Mouse (Mus musculus) heart, postnatal 25 days (tissue): Measurements from ENCODE around the gene Retsat. TPM values are rescaled to one million over a fixed set of nuclear protein-coding genes. Genes with fewer than 3 reads are reported as not detected.

ENCODE experiments used
- DNase-seq: peaks from one replicate; pipeline ENCODE4 v3.0.0; 2022; ENCODE audit warnings: low spot score
- intact Hi-C: fragments of 180-260 bp; cut with DNase I; formaldehyde crosslinking; loops from one replicate; pipeline ENCODE4 v1.15.1; 2025
- total RNA-seq, 2 experiments: library from RNA; stranded (reverse); gene quantifications; 2 replicates each; pipeline ENCODE4 v1.2.3; 2021

Retsat gene
- total RNA-seq, result 100 to 1,000 TPM; 155 to 157 TPM

DNA sequence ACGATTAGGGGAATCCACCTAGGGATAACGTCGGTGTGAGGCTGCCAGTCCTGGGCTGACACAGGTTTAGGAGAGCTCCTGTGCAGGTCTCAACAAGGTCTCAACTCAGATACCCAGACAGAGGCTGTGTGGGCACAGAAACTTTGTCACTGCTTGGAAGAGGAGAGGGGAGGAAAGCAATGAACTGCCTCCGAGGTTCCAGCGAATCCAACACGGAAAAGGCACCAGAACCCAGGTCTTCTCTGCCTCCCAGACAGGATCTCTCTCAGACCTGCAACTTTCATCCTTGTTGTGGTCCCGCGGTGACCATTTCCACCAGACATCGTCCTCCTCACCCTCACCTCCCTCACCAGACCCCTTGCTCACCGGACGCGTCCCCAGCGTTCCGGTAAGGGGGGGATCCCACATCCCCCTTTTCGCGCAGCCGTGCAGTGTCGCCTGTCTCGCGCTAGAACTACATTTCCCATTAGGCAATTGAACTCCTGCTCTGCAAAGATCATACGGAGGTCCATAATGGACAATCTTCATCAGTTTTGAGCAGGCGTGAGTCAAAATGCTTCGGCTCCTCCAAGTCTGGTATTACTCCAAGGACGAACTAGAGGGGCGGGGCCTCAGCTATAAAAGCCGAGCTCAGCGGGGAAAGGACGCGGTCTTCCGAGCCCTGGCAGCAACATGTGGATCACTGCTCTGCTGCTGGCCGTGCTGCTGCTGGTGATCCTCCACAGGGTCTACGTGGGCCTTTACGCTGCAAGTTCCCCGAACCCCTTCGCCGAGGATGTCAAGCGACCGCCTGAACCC lies at the start of gene Retsat, which contains the start of gene Elmod3:
Gene Retsat, plus strand, starts transcription at position 520 of the 798 bp plus-strand sequence.
Gene Elmod3, minus strand, starts transcription at position 458 of the 798 bp plus-strand sequence.
- intact Hi-C loops, result loop anchor here (2.0 kb wide), 1 partner anchor 27 kb away; no protein-coding TSS in a partner anchor
- DNase-seq, result peak; percentile 89

DNA sequence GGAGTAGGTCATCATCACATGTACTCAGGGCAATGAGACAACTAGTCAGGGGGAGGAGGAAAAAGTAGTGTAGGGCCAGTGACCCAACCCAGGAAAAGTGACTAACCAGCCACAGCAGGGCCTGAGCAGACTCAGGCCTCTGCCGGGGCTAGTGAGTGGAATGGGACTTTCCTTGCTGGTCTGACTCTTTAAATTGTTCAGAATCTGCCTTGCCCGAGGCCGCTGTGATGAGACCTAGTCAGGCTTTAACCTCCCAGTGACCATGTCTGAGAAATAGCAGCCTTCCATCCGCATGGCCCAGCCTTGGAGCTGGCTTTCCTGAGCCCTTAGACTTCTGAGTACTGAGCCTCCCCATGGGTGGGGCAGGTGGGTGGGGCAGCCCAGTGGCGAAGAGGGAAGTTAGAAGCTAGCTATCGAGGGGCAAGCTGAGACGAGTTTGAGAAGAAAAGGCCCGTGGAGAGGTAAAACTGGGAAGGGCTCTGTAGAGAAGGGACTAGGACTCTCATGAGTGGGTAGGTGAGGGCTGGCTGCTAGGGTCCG lies 49.2 kb upstream of the Retsat start:
- peak; percentile 46 for DNase-seq
- intact Hi-C loops, result no loop called here

DNA sequence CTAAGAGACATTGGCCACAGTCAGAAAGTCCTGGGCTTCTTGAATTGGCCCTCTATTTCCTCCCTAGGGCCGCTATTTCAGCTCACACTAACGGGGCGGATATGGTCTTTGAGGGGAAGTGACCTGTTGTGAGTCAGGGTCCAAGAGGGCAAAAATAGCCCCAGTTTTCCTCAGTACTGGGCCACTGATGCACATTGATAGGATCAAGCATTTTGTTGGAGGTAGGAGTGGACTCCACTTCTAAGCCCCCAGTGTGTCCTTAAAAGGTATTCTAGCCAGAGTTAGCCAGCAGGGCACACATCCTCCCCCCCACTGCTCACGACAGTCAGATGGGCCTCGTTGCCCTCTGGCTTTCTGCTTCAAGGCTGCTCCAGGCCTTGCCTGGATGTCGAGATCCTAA lies 48.2 kb upstream of the Retsat start:
- intact Hi-C loops, result no loop called here
- DNase-seq, result no peak

DNA sequence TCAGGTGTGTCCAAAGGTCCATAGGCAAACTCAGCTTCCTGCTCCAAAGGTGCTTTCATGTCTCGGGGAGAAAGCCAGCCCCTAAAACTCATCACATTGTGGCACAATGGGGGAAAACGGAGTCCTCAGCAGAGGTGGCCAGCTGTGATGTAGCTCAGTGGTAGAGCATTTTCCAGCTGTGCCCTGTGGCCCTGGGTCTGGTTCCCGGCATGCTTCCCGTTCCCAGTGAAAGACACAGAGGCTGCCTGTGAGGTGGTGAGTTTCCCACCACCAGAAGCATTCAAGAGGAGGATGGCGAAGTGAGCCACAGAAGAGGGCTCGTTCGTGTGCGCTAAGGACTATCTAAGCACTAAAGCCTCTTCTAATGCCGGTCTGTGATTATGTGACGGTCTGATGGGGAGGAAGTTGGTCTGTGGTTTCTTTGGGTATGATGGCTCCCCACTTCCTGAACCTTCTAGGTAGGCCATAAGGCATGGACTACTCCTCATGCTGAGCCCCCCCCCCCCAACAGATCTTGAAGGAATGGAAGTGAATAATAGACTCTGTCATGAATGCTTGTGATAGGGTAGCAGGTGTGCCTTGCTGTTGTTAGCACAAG lies 47.7 kb upstream of the Retsat start:
- intact Hi-C loops, result no loop called here
- DNase-seq, result no peak

DNA sequence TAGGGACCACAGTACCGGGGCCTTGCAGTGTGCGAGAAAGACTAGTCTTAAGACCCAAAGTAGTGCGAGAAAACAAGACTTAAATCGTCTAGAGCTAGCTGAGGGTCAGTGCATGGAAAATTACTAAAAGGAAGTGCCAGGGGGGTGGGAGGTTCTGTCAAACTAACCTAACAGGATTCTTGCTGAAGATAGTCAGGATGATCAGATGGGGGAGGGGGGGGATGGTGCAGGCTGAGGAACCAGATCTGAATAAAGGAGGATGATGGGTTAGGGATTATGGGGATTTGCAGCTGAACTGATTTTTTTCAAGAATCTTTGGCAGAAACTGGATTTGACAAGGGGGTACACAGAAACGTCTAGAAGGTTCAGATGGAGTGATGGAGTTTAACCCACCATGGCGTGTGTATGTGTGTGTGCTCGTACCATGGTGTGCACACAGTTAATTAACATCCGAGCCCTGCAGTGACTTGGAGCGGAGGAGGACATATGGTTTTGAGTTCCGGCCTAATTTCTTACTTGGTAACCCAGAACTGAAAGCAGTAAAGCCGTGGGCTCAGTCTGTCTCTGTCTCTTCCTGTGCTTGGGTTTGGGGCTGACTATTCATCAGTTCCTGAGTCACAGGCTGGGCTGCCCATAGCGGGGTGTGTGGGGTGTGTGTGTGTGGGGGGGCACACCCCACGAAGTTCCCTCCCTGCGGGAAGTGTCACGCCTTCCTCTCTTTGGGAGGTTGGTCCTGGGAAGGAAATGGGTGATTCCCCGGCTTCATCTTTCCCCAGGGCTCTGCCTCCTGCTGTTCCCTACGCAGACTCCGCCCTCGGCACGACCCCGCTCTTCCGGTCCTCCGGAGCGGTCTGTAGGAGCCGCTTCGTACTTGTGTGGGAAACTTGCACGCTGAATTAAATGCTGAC lies 45.9 kb upstream of the Retsat start:
- peak; percentile 76 for DNase-seq
- intact Hi-C loops, result no loop called here

DNA sequence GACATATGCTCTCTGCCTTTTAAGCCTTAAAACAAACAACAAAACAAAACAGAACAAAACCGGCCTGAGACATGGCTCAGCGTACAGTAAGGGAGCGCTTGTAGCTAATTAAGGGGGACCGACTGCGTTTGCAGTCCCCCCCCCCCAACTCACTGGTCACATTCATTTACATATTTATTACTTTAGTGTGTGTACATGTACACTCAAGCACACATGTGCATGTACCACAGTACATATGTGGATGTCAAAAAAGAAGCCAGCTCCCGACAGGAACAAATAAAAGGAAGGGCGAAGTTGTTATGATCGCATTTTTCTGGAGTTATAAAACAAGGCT lies 45.2 kb upstream of the Retsat start:
- DNase-seq, result no peak
- intact Hi-C loops, result no loop called here

DNA sequence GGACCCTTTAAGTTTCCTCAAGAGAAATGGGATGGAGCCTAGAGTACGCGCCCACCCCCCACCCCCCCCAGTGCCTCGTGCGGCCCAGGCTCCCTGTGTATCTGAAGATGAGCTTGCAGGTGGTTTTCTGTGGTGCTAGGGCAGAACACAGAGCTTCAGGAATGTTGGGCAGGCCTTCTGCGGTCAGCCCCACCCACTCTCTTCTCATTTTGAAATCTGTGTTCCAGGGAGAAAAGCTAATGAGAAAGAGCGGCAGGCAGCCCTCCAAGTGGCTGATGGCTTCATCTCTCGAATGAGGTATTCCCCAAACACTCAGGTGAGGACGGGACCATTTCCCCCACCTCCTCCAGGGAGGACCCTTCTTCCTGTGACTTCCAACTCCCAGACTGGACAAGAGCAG lies 37.5 kb upstream of the Retsat start:
- intact Hi-C loops, result no loop called here
- no peak for DNase-seq

DNA sequence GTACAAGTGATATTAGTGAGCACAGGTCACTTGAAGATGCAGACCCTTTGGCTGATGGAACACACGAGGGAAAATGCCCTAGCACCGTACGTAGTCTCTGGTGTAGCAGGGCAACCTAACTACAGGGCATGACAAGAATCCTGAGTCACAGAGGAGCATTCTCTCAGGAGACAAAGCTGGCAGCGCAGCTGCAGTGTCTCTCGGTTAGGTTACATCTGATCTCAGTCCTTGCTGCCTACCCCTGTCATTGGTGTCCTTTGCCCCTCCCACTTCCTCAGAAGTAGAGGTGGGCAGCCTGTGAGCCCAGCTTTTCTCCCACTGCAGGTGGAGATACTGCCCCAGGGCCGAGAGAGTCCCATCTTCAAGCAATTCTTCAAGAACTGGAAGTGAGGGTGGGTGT lies 35.8 kb upstream of the Retsat start:
- intact Hi-C loops, result no loop called here
- DNase-seq, result no peak

DNA sequence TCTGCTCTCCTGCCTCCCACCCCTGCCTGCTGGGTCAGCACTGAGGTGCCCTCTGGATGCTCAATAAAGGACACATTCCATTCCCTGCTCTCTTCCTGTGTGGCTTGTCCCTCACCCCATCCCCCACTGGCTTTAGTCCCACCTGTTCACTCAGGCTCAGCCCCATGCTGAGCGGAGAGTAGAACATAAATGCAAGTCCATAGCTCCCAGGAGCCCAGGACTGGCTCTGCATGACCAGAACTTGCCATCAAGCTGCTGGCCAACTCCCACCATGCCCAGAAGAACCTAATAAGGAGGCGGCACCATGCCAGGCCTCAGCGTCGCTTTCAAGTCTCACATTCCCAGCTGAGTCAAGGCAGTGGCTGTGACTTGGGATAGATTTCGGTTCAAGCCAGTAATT lies 35.4 kb upstream of the Retsat start:
- DNase-seq, result no peak
- intact Hi-C loops, result no loop called here

DNA sequence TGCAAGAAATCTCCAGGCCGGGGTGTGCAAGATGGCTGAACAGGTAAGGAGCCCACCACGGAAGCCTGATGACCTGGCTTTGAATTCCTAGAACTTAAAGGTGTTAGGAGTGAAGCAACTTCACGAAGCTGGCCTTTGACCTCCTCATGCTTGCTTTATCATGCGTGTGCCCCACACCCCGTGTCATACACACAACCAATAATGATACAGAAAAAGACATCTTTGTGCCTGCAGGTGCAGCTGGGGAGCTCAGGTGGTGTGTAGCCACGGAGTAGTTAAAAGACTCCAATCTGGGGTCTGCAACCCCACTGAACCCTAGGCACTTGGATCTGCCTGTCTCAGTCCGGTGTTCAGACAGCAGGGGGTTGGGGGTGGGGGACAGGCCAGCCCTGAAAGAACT lies 32.8 kb upstream of the Retsat start:
- intact Hi-C loops, result no loop called here

DNA sequence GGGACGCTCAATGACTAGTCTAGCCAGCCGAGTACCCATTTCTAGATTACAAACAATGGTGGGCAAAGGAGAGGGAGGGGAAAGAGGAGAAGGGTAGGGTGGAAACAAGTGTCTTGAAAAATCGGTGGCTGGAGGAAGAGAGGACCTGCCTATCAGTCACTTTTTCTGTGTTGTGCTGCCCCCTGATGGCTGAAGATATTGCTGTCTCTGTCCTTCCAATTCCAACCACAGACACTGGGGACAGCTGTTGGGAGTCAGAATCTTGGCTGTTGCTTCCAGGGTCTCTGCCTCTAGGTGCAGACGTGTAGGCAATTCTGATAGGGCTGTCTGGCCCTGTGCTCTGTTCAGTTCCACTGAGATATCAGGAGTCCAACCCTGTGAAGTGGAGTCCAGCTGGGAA lies 32.2 kb upstream of the Retsat start:
- peak; percentile 63 for DNase-seq
- intact Hi-C loops, result loop anchor here (1.0 to 2.0 kb wide), 2 partner anchors 31 to 137 kb away; no protein-coding TSS in a partner anchor

More for the DNA sequence above, 32.8 kb upstream of the Retsat start:
- no peak for DNase-seq

DNA sequence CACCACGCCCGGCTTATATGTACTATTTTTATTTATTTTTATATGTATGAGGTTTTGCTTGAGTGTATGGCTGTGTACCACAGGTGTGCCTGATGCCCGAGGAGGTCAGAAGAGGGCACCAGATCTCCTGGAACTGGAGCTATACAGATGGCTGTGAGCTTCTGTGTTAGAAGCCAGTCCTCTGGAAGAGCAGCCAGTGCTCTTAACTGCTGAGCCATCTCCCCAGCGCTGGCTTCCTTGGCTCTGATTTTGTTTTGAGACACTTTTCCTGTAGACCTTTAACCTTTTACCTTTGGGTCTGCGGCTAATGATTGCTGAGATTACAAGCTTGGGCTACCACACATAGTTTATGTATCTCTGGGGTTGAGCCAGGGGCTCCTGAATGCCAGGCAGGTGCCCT lies 30.8 kb upstream of the Retsat start:
- DNase-seq, result no peak
- intact Hi-C loops, result loop anchor here (2.0 kb wide), 1 partner anchor 139 kb away; no protein-coding TSS in a partner anchor

DNA sequence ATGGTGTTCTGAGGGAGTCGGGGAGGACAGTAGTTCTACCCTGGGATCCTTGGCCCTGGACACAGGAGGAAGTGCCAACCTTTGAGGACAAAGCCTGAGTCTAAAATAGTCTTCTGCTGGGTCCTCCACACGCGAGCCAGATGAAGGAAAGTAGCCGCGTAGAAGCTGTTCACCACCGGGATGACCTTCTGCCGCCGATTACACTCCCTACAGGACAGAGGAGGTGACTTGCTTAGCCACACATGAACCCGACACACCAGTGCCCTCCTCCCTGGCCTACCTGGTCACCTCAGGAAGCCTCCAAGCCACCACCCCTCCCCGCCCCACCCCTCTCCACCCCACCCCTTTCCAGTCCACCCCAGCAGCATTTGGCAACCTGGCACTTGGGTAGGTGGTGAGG lies 29.5 kb upstream of the Retsat start:
- intact Hi-C loops, result no loop called here
- no peak for DNase-seq

DNA sequence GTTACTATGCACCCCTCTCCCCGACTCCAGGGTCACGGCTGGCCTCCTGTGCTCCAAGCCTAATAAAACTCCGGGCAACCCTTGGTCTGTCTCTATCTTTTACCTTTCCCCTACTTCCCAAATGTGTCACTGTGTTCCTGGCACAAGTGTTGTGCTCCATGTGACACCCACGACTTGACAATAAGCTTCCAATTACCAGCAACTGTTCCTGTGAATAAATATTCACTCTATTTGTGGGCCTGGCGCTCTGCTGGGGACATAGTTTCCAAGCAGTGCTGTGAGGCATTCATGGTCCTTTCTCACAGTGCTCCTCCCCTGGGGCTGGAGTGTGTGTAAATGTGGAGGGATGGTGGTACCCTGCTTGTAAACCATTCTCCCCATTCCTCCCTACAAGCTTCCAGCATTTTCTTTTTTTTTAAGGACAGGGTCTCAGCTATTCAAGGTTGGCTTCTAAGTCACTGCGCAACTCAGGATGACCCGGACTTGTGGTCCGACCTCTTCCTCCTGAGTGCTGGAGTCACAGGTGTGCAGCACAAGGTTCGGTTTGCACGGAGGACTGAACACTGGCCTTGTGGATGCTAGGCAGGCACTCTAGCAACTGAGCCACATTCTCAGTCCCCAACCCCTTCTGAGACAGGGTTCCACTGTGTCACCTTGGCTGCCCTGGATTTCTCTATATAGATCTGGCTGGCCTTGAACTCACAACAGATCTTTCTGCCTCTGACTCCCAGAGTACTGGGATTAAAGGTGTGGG lies 27.5 kb upstream of the Retsat start:
- DNase-seq, result no peak
- intact Hi-C loops, result loop anchor here (2.0 kb wide), 1 partner anchor 28 kb away; the partner anchor contains the start of genes Elmod3 and Retsat

DNA sequence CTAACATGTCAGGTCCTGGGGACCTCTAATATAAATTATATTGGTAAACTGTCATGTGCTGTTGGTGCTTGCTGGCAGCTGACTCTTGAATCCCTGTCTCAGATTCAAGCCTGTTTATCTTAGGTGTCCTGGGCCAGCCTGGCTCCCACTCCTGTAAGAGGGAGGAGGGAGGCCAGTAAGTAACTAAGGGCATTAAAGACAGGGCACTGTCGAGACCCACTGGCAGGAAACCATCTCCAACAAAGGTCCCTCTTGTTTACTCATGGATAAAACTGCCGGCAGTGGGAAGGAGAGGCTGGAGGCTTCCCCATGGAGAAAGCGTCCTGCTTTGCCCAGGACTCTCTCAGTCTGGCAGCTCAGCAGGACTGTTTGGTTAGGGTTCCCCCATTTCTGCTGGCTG lies 26.4 kb upstream of the Retsat start:
- DNase-seq, result no peak
- intact Hi-C loops, result loop anchor here (2.0 kb wide), 1 partner anchor 27 kb away; the partner anchor contains the start of genes Elmod3 and Retsat

DNA sequence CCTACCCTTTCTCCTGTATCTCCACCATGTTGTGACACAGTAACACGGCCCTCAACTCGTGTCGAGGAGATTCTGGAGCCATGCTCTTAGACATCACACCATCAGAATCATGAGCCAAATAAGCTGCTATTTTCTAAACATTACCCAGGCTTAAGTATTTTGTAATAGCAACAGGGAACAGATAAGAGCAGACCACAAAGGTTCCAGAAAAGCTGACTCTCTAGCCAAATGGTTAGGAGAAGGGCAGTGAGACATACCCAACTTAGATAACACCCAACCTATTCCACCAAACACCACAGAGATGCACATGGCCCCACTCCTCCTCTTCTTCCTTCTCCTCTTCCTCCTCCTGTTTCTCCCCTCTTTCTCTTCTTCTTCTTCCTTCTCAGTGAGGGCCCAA lies 22.2 kb upstream of the Retsat start:
- DNase-seq, result no peak
- intact Hi-C loops, result no loop called here

DNA sequence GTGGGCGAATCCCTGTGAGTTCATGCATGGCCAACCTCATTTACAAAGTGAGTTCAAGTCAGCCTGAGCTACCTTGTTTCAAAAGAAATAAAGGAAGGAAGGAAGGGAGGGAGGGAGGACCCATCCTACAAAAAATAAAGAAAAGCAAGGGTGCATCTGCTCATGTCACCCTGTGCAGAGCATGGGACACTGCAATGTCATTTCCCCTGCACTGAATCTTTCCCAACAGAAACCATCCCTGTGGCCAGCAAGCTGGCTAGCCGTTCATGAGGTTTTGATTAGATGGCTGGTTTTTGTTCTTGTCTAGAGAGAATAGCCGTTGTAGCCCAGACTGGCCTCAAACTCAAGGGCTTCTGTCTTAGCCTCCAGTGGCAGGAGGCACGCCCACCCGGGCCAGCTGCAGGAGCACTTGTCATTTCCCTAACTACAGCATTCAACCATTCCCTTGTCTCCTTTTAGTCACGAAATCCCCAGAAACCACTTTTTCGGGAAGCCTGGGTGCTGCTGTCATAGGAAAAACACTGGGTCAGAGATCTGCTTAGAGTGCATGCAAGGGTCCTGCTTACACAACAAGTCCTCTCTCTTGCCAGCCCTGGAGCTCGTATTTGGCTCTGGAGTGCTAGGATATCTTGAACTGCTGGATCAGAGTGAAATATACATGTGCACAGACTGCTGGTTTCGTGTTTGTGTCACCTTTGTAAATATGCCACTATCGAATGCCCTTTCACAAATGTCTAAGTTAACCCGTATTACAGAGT lies 16.5 kb upstream of the Retsat start:
- DNase-seq, result no peak
- intact Hi-C loops, result no loop called here

DNA sequence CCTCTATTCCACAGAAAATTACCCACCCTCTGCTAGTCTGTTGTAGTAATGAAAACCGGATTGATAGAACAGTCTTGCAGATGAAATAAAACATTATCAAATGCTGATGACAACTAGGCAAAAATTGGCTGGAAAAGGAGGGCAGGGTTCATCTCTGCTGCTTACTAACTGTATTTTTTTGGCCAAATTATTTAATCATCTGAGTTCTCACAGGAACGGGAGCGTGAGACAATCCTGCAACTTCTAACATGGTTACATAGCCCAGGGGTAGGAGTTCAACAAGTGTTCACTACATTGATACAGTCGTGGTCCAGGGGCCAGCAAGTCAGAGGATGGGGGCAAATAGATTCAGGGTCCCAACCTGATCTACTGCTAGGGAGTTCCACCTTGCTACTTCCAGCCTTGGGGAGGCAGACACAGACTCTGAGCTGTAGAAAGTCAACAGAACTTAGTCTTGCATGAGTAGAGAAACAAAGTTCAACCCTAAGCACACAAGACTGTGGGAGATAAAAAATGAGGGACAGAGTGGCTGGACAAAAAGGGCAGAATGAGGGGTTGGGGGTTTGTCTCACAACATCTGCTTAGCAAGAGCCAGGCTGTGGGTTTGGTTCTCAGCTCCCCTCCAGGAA lies 14.9 kb upstream of the Retsat start:
- DNase-seq, result no peak
- intact Hi-C loops, result no loop called here
